Mouse (Mus musculus): ENCODE data around the gene Prdm16. TPM values are rescaled to one million over a fixed set of nuclear protein-coding genes. Genes with fewer than 3 reads are reported as not detected.

Gene Prdm16
- total RNA-seq, 1 experiment from 2014 or later = 6.5 TPM

DNA sequence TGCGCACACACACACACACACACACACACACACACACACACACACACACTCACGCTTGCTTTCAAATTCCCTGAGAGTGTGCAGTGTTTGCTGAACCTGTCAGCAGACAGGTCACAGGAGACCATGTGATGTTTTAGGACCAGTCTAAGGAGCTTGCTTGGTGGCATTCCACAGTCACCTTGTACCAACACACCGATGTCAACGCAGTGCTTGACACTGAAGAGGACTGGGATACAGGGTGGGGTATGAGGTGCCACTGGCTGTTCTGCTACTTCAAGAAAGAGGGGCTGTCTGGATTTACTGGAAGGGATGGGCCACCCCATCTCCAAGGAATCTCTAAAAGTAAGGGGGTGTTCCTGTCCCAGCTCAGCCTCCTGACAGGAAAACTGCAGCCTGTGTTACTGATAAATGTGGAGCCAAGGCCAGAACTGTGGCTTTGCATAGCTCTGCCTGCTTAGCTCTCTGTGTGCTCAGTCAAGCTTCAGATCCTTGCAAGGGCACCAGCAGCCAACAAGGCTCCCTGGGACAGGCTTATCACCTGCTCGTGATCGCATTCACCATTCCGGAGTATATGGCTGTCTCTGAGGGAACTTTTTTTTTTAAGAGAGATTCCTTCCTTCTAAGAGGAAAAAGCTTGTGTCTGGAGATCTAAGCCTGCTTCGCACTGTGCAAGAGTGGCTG is 157.6 kb downstream of the Prdm16 start:
- DNase-seq = no peak

DNA sequence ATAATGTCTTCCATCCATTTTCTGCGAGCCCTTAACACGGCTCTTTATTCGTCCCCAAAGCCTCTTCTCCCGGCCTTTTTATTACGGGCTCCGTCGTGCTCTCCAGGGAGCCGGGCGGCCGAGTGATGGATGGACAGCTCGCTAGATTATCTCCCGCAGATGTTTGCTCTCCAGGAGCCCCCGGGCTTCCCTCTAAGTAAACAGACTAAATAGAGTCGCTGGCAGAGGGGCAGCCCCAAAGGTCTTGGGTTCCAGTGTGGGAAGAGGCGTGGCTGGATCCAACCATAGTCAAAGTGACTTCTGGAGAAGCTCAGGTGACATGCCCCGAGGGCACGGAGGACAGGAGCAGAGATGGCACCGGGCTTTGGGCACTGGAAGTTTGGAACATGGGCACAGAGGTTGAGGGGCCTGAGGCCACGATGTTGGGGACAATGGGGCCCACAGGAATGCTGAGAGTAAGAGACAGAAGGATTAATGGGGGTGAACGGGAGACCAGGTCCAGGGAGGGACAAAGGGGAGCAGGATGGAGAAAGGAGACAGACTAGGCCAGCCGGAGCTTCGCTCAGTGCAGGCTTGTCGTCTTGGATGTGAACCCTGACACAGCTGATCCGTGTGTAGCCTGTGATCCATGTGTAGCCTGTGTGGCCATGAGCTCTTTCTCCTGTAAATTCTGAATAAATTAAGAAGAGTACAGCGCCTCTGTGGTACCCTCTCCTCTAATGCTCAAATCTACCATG is 162.9 kb downstream of the Prdm16 start:
- DNase-seq = no peak

DNA sequence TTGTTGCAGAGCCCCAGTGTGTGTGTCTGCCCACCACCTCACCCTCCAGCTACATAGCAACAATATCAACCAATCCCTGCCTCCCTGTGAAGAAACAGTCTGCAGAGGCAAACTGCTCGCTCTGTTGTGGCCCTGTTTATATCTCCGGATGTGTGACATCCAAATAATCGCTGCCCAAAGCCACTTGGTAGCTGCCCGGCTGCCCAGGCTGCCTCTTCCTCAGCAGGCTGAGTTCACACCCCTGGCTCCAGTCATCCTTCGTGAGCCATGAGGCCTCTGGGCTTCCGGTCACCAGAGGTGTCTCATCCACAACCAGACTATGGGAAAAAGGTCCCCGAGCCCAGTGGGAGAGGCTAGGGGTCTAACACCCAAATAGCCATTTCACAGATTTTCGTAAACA is 164.1 kb downstream of the Prdm16 start:
- DNase-seq = no peak

DNA sequence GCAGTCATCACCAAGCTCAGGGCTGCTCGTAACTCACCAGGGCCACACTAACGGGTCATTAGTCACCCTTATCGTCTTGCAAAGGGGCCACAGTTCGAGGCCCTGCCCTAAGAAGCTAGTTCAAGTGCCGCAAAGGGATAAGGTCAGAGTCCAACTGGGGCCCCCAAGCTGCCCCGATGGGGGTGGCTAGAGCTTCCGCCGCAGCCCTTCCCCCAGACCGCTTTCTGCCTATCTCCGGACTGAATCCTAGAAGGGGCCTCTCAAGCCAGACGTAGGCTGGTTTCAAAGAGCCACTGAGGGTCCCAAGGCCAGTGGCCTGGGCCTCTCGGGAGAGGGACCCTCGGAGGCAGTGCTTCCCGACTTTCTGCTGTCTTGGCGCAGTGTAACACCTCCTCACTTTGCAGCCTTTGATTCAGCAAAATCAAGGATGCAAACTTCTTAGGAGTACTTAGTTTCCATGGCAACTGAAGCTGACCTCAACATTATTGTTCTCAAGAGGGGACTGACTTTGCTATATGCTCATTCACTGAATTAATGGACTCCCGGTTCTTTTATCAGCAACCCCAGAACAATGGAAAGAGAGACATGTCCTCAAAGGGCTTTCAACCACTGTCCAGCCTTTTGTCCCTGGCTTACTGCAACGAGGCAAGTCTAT is 165.1 kb downstream of the Prdm16 start:
- DNase-seq = no peak

DNA sequence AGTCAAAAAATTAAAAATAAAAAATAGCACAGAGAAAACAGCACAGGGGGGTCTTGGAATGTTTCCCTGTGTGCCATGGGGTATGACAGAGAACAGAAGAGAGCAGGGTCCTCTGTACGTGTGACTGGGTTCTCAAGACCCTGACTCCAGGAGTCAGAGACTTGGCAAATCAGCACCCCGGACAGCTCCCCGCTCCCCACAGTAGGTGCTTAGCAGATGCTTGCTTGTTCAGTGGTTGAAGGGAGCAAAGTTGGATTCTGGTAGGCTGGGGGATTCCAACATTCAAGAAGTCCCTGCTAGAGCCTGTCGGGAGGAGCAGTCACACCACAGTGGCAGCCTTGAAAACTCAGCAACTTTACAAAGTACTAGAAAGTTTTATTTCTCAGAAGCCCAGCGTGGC is 170.4 kb downstream of the Prdm16 start:
- peak; percentile 37 for DNase-seq

DNA sequence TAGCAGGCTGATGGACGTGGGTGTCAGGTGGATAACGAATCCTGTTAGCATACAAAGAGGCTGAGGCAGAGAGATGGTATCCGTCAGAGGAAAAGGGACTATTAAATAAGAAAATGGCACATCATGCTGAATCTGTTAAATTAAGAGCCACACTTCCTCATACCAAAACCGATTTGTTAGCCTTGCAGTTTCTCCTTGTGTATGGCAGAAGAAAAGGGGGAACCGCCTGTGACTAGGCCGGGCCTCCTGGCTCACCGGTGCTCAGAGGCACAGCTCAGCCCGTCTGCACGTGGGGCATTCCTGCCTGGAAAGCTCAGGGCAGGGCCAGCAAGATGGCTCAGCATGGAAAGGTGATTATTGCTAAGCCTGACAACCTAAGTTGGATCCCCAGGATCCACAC is 171.6 kb downstream of the Prdm16 start:
- no peak for DNase-seq

DNA sequence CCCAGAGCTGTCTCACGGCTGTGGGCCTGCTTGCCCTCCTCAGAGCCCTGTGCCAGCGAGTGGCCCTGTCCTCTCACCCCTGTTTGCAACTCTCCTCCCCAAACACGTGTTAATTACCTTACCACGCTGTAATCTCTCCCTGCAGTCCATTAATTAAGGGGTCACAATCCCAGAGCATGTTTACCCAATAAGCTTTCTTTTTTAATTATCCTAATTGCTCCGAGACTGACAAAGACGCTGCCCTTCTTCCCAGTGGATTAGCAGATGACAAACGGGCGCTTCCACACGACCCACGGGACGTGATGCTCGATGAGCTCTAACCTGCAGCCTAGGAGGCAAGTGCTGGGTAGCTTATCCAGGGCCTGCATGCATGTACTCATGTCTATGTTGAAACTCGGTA is 176.7 kb downstream of the Prdm16 start:
- DNase-seq = no peak

DNA sequence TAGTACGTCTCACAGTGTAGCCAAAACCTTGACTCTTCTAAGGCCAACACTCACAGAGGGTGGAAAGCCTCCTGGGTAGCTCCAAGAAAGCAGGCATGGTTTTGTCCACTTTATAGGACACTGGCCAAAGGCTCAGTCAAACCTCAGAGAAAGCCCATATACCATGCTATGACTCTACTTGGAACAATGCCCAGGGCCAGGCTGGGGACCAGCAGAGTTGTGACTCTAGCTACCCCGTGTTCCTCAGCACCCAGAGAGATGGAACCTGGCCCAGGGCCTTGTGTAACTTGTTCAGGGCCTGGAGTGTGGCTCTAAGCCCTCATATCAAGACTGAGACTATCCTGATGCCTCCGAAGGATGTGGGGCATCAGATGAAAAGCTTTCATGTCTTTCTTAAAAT is 178.9 kb downstream of the Prdm16 start:
- DNase-seq = peak; percentile 12

DNA sequence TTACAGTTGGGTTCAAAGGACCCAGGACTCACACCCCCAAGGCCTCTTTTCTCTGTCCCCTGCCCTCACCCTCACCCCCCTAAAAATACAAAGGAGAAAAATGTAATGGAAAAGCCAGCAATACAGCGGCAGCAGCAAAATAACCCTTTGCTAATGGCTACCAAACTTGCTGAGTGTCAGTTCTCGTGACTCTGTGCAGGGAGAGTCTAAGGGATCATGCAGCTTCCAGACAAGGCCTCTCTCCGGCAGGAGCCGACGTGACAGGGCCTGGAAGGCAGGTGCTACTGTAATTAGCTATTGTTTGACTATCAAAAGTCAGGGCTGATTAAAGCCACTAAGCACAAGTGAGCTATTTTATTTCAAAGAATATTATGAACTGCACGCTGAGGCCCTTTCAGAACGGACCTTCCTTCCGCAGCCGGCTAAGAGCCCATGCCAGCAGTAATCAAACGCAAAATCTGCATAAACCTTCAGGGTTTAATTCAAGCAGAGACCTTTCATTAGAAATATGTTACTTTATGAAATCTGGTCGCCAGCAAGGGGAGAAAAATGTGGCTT is 180.3 kb downstream of the Prdm16 start:
- no peak for DNase-seq

DNA sequence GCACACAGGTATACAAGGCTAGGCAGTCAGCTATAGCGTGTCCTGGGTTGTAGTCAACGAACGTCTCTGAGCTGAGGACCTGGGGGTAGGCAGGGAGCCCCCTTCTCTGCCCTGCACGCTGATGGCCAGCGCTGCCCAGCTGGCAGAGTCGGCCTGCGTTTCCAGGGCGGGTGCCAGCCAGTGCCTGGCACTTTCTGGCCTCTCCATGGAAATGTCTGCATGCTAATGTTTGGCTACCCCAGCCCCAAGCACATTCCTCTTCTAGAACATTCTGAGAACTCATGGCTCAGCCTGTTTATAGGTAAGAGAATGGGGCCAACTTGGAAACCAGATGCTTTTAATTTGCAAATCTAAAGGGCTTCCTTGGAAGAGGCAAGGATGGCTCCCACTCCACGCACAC is 186.2 kb downstream of the Prdm16 start:
- DNase-seq = no peak

DNA sequence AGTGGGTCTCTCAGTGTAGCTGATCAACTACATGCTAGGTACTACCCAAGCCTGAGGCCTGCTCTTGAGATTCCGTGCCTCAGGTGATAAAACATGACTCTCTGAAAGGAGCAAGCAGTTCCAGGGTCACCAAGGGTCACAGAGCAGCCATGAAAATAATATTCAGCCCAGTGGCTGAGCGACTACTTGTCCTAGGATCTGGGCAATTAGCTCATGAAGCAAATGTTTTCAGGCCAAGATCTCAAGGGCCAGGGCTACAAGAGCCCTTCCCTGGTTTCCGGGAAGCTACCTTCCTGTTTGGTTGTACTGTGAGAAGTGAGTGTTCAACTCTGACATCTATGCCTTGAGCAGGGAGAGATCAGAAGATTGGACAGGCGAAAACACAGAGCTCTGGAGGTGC is 186.6 kb downstream of the Prdm16 start:
- DNase-seq = no peak

DNA sequence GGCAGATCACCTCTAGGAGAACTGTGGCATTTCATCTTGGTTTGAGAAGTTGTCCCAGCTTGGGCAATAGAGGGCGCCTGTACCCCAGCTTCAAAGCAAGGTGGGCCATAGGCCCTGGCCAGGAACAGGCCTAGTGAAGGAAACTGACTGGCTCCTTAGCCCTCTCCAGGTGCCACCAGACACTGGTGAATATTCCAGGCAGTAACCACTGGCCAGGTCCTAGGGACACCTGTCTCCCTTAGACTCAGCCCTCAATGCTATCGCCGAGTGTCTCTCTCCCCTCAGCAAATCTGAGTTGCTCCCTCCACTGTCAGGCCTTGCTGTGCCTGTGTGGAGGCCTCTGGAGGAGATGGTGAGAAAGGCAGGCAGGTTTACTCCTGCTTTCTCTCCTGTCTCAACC is 187.3 kb downstream of the Prdm16 start:
- peak; percentile 29 for DNase-seq

DNA sequence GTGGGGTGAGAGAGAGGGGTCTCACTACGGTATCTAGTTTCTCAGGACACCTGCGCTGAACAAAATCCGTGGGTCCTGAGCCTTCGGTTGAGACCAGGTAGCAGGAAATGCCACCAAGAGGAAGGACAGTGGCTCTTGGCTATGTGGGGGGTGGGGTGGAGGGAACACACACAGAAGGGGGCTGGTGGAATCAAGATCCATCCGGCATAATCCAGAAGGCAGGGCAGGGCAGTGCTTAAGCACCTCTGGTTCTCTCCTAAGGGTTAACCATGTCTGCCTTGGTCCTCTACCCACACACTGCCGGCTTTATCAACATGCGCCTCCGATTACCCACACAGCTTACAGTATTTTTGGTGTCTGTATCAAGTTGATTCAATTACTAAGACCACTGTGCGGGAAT is 191.0 kb downstream of the Prdm16 start:
- no peak for DNase-seq

DNA sequence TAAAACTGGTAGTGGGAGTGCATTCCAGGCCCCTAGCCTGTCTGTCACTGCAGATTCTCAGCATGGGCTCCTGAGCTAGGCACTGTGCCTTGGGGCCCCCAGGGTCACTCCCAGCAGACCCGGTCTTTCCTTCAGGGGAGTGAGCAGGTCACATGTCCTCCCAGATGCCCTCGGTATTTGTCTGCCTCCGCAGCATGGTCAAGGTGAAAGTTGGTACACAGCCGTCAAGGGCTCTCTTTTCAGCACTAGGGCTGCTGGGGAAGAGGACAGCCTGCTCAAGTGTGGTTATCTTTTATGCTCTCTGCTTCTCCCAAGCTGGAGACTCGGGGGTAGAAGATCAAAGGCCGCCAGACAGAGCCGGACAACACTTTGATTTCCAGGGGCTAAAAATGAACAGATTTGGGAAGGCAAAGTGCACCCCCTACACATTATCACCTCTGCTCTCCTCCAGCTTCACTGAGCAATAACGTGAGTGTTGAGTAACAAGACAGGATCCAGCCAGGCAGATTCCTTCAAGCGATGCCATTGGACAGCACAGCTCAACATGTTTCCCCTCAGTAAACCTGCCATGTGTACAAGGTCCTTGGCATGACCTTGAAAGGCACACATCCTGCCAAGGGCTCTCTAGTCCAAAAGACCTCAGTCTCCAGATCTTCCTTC is 193.9 kb downstream of the Prdm16 start:
- DNase-seq = no peak

DNA sequence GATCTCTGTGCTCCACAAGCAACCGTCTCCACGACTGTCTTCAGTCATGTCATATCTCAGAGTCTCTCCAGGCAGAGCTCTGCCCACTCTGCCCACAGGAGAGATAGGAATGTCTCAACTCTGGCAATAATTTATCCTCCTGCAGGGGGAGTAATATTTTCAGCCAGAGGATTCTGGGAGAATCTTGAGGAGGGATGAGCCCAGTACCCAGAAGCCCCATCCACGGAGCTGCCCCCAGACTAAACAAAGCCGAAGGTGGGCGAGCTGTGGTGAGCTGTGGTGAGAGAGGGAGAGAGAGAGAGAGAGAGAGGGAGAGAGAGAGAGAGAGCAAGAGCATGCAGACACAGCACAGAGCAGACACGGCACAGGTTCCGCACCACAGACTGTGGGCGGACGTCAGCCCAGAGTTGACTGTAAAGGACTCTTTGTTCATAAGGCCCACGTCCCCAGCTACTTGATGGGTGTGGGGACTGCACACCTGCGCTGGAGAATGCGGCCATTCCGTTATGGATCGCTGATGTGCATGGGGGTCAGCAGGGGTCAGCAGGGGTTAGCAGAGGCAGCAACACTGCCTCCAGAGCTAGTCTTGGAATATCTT is 197.1 kb downstream of the Prdm16 start:
- no peak for DNase-seq

DNA sequence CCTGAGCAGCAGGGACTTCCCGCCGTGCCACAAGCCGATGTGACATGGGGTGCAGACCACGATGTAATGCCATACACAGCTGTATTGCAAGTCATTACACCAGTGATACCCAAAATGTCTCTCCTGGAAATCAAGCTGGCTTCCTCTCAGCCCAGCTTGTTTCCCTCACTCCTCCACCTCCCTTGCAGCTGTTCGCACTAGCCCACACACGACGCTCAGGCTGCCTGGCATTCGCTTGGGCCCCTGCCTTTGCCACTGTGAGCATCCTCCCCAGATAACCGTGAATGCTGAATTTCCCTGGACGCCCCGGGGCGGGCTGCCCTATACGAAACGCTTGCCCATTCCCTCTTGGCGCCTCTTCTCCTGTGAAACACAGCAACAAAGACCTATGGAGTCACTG is 198.1 kb downstream of the Prdm16 start:
- DNase-seq = no peak

DNA sequence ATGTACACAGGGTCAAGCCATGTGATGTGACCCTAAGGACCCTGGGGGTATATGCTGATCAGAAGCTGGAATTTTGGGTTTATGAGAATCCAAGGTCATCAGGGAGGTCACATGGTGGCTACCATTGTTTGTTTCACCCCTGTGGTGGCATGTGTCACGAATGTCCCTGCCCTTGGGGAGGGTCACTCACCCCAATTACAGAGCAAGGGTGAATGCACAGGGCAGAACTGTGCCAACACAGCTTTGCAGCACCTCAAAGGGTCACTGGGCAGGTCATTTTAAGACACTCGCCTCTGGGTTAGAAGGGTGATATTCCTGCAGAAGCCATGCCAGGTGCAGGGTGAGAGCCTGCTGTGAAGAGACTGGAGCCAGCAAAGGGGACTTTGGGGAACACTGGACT is 206.9 kb downstream of the Prdm16 start:
- no peak for DNase-seq

DNA sequence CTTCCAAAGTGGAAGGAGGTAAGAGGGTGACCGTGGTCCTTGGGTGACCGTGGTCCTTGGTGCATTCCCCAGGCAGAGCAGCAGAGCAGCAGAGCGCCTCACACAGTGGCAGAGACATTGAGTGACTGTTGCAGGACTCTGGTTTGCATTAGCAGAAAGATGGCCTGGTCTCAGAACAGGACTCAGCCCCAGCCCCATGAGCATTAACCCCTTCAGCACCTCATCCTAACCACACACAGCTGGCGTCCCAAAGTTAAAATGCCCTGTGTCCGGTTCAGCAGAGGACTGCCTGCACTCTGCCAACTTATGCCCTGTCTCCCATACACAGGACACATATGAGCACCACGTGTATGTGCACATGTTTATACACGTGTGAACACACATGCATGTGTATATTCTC is 209.8 kb downstream of the Prdm16 start:
- DNase-seq = no peak

DNA sequence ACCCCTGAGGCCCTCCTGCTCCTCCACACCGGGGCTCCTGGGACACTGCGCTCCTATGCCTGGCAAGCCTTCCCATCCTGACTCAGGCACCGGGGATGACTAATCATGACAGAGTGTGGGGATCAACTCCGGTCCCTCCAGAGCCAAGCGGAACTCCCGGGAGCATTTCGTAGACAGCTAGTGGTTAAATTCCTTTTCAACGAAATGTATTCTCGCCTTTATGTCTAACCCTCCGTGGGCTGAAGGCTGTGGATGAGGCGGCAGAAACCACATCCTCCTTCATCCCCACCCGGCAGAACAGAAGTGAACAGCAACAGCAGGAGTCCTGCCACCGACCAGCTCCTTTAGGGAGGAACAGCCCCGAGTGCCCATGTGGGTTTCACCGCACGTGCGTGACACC is 211.4 kb downstream of the Prdm16 start:
- peak; percentile 54 for DNase-seq

DNA sequence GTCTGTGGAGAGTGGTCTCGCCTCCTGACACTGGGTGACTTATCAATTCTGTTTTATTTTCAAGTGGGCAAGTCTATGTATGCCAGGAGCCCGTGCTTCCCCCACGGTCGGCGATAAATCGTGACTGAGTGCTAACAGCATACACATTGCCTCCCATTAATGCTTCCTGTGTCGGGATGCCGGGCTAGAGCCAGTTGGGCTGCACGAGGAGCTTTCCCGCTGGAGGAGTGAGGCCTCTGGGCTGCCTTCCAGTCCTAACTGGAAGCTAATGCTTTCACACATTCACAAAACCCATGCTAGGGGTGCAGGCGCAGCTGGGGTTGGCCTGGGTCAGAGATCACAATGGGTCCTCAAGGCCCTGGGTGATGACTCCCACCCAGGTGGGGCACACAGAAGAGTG is 212.0 kb downstream of the Prdm16 start:
- no peak for DNase-seq

DNA sequence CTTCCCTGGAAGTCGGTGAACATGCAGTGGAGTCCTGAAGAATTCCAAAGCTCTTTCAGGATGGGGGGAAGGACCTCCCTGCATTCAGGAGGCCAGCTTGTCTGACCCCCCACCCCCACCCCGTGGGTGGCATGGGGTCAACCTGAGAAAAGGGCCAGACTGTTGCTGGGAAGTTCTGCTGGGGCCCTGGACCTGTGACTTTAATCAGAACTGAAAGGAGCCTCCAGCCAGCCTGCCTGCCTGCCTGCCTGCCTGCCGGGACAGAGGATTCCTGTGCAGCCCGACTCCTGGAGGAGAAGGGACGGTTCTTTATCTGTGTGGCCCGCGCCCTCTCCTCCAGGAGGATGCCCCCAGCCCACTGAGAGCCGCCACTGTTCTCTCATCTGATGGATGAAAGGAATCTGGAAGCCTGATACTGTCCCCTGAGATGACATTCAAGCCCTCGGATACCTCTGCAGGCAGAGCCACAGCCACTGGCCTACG is 214.2 kb downstream of the Prdm16 start:
- no peak for DNase-seq

DNA sequence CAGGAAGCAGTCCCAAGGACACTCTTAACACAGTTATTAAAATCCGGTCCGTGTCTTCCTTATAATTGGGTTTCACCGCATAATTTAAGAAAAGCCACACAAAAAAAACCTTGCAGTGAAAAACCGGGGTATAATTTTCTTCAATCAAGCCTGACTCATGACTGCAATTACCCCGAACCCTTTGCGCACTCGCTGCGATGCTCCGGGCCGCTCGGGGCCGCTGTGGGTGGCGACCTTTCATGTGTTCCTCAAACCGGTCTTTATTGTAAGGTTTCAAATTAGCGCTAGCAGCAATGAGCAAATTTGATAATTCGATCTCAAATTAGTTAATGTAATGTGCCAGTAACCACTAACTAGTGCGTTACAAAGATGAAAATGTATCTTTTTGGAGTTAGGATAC is 215.9 kb downstream of the Prdm16 start:
- no peak for DNase-seq
